In genomic region chr14:34925021-34925420, GRCm38 (mm10) we compare ENCODE assay signal across 26 mouse cellular contexts.
"Had no signal": no experiment of that assay in that cellular context is flagged by ENCODE, and none has a peak within 500 bp of the region (broad histone marks: within the 10 kb centered on the region; RNA-seq: fewer than 3 reads in every experiment).

No protein-coding gene starts in this region.

- H3K4me1 ChIP-seq: heart, embryonic 12.5 days; intestine, embryonic 15.5 days; limb, embryonic 10.5 days; limb, embryonic 12.5 days; liver, embryonic 13.5 days; liver, embryonic 15.5 days had no signal

- H3K4me3 ChIP-seq: gastrocnemius, adult 2 months; heart, embryonic 10.5 days; heart, embryonic 12.5 days; hindbrain, embryonic 10.5 days; hindbrain, embryonic 12.5 days; intestine, embryonic 15.5 days; layer of hippocampus, adult 2 months; left cerebral cortex, adult 2 months; limb, embryonic 10.5 days; limb, embryonic 12.5 days; liver, embryonic 13.5 days; liver, embryonic 15.5 days had no signal

- H3K27ac ChIP-seq: gastrocnemius, adult 2 months; heart, embryonic 10.5 days; hindbrain, embryonic 10.5 days; hindbrain, embryonic 12.5 days; hindbrain, embryonic 14.5 days; intestine, embryonic 15.5 days; kidney, postnatal 0 days; layer of hippocampus, adult 2 months; left cerebral cortex, adult 2 months; limb, embryonic 10.5 days; limb, embryonic 12.5 days; liver, embryonic 13.5 days; liver, embryonic 15.5 days had no signal

- ATAC-seq: hindbrain, embryonic 16.5 days; inflammation-experienced regulatory T-cells, adult 6 months; intestine, embryonic 15.5 days; intestine, postnatal 0 days; liver, postnatal 0 days had no signal

- H3K9ac ChIP-seq: heart, embryonic 12.5 days; hindbrain, embryonic 12.5 days; hindbrain, embryonic 14.5 days; intestine, embryonic 15.5 days; limb, embryonic 12.5 days; liver, embryonic 13.5 days; liver, embryonic 15.5 days; liver, postnatal 0 days had no signal

- H3K4me2 ChIP-seq: heart, embryonic 12.5 days; hindbrain, embryonic 12.5 days; hindbrain, embryonic 14.5 days; intestine, embryonic 15.5 days; limb, embryonic 12.5 days; liver, embryonic 11.5 days; liver, embryonic 13.5 days; liver, embryonic 15.5 days had no signal

- H3K9me3 ChIP-seq: heart, embryonic 10.5 days; heart, embryonic 12.5 days; hindbrain, embryonic 10.5 days; hindbrain, embryonic 12.5 days; intestine, embryonic 15.5 days; limb, embryonic 10.5 days; limb, embryonic 12.5 days; liver, embryonic 13.5 days; liver, embryonic 15.5 days had no signal

- H3K27me3 ChIP-seq: heart, embryonic 12.5 days; hindbrain, embryonic 12.5 days; intestine, embryonic 15.5 days; limb, embryonic 12.5 days; liver, embryonic 13.5 days; liver, embryonic 15.5 days had no signal

- H3K36me3 ChIP-seq: heart, embryonic 10.5 days; heart, embryonic 12.5 days; hindbrain, embryonic 10.5 days; hindbrain, embryonic 12.5 days; intestine, embryonic 15.5 days; limb, embryonic 10.5 days; limb, embryonic 12.5 days; liver, embryonic 13.5 days; liver, embryonic 15.5 days had no signal

- DNase-seq: gastrocnemius, adult 2 months; gastrocnemius, postnatal 10 days; gastrocnemius, postnatal 25 days; heart, adult 18-20 months; heart, postnatal 10 days; heart, postnatal 4 days; kidney, adult 18-20 months; liver; liver, embryonic 13.5 days; liver, postnatal 0 days had no signal
